Mouse (Mus musculus): Measurements from ENCODE around the gene Eaf2.
A peak's percentile ranks its signal among the peaks of the same experiment; 100 is the strongest.

Gene Eaf2

GRCm38 (mm10) chr16:36828820-36829219 is 46.0 kb downstream of the Eaf2 start:
- DNase-seq = no peak

- DNase-seq = peak; percentile 82
Observed at GRCm38 (mm10) chr16:36828054-36828786, 46.6 kb downstream of the Eaf2 start, which contains the start of gene Iqcb1. Iqcb1 (plus strand) TSS chr16:36828385.

GRCm38 (mm10) chr16:36827611-36828053 is 47.2 kb downstream of the Eaf2 start:
- no peak for DNase-seq

- DNase-seq = no peak
Observed at GRCm38 (mm10) chr16:36821474-36821873, 53.3 kb downstream of the Eaf2 start.

- DNase-seq = no peak
Observed at GRCm38 (mm10) chr16:36820747-36821146, 54.1 kb downstream of the Eaf2 start.

GRCm38 (mm10) chr16:36820016-36820415 is 54.8 kb downstream of the Eaf2 start:
- DNase-seq = no peak

- peak; percentile 61 for DNase-seq
Observed at GRCm38 (mm10) chr16:36817321-36817926, 57.4 kb downstream of the Eaf2 start.

- no peak for DNase-seq
Observed at GRCm38 (mm10) chr16:36816916-36817315, 57.9 kb downstream of the Eaf2 start.

- DNase-seq = no peak
Observed at GRCm38 (mm10) chr16:36813680-36814079, 61.1 kb downstream of the Eaf2 start.

- DNase-seq = no peak
Observed at GRCm38 (mm10) chr16:36808616-36809015, 66.2 kb downstream of the Eaf2 start.

- DNase-seq = no peak
Observed at GRCm38 (mm10) chr16:36802361-36802760, 72.4 kb downstream of the Eaf2 start.

GRCm38 (mm10) chr16:36798334-36798733 is 76.5 kb downstream of the Eaf2 start:
- no peak for DNase-seq

GRCm38 (mm10) chr16:36794976-36795375 is 79.8 kb downstream of the Eaf2 start:
- DNase-seq = no peak

- DNase-seq = no peak
Observed at GRCm38 (mm10) chr16:36790166-36790565, 84.6 kb downstream of the Eaf2 start.

- no peak for DNase-seq
Observed at GRCm38 (mm10) chr16:36786466-36786865, 88.3 kb downstream of the Eaf2 start.

GRCm38 (mm10) chr16:36784594-36785313 is 90.0 kb downstream of the Eaf2 start, which contains the start of gene Slc15a2:
Slc15a2 (minus strand) TSS chr16:36784962.
- DNase-seq = no peak

GRCm38 (mm10) chr16:36784146-36784545 is 90.7 kb downstream of the Eaf2 start:
- DNase-seq = no peak

GRCm38 (mm10) chr16:36775658-36776057 is 99.1 kb downstream of the Eaf2 start:
- no peak for DNase-seq

GRCm38 (mm10) chr16:36772996-36773395 is 101.8 kb downstream of the Eaf2 start:
- DNase-seq = no peak

- DNase-seq = no peak
Observed at GRCm38 (mm10) chr16:36771703-36772102, 103.1 kb downstream of the Eaf2 start.

GRCm38 (mm10) chr16:36771244-36771643 is 103.6 kb downstream of the Eaf2 start:
- DNase-seq = no peak

GRCm38 (mm10) chr16:36770830-36771229 is 104.0 kb downstream of the Eaf2 start:
- peak; percentile 3 for DNase-seq

- peak; percentile 12 for DNase-seq
Observed at GRCm38 (mm10) chr16:36770191-36770771, 104.5 kb downstream of the Eaf2 start.
